Mouse (Mus musculus) midbrain, embryonic 10.5 days (tissue): ENCODE measurements around the gene Efcab12. TPM values are rescaled to one million over a fixed set of nuclear protein-coding genes. Genes with fewer than 3 reads are reported as not detected.

Experiments used
- DNase-seq: peaks from one replicate; pipeline ENCODE4 v3.0.0-alpha.2; 2017; ENCODE audit warnings: low spot score
- H3K27ac ChIP-seq: fragments of 300-500 bp; sonication (generic); replicated peaks from 2 replicates; pipeline ENCODE4 v1.5.1; 2016; ENCODE audit warnings: mild to moderate bottlenecking
- H3K27me3 ChIP-seq: fragments of 300-500 bp; sonication (generic); 2 replicates; pipeline ENCODE4 v1.6.1; 2016; ENCODE audit warnings: low read depth, mild to moderate bottlenecking; ENCODE audit not compliant: poor library complexity, severe bottlenecking
- H3K36me3 ChIP-seq: fragments of 300-500 bp; sonication (generic); 2 replicates; pipeline ENCODE4 v1.6.1; 2016; ENCODE audit warnings: mild to moderate bottlenecking, moderate library complexity
- H3K4me1 ChIP-seq: fragments of 300-500 bp; sonication (generic); 2 replicates; pipeline ENCODE4 v1.6.1; 2016
- H3K4me3 ChIP-seq: fragments of 300-500 bp; sonication (generic); 2 replicates; pipeline ENCODE4 v1.5.1; 2016; ENCODE audit warnings: mild to moderate bottlenecking, moderate library complexity
- H3K9me3 ChIP-seq: fragments of 300-500 bp; sonication (generic); replicated peaks from 2 replicates; pipeline ENCODE4 v1.6.1; 2016; ENCODE audit warnings: mild to moderate bottlenecking
- WGBS: fragments of 180-500 bp; shearing (Covaris S2); methylation state at CpG from one replicate; pipeline ENCODE4 v1.1.7; 2016; 5-methylcytosine and 5-hydroxymethylcytosine counted together
- polyA plus RNA-seq: library from polyadenylated mRNA; unstranded; fragments of >200 nt; fragmentation: Nextera tagmentation; extraction: Ambion mirVana; gene quantifications from 2 replicates; pipeline ENCODE4 v1.2.1, GENCODE M21; 2016

Gene Efcab12
- polyA plus RNA-seq, 1 experiment from 2014 or later = 1.7 TPM

GRCm38 (mm10) chr6:115804432-115805192, 33.6 kb downstream of the Efcab12 start:
- WGBS = 75% methylated on average over 10 of the region's 10 CpGs
- Histone ChIP-seq H3K4me3 (no peak overlapping the region), H3K4me1 (peaks cover 19% of the 10 kb centered on the region), H3K9me3 (no peaks in the 10 kb centered on the region), H3K27ac (no peak overlapping the region), H3K36me3 (peaks cover 82% of the 10 kb centered on the region), H3K27me3 (no peaks in the 10 kb centered on the region)
- DNase-seq = no peak

GRCm38 (mm10) chr6:115803541-115804382, 34.5 kb downstream of the Efcab12 start:
- Histone ChIP-seq H3K4me3 (no peak overlapping the region), H3K9me3 (no peaks in the 10 kb centered on the region), H3K27me3 (no peaks in the 10 kb centered on the region), H3K27ac (no peak overlapping the region), H3K36me3 (peaks cover 91% of the 10 kb centered on the region), H3K4me1 (peaks cover 19% of the 10 kb centered on the region)
- WGBS = 52% methylated on average over 16 of the region's 16 CpGs
- peak; percentile 69 for DNase-seq

GRCm38 (mm10) chr6:115801811-115802210, 36.4 kb downstream of the Efcab12 start:
- peaks cover 100% of the 10 kb centered on the region for H3K36me3 ChIP-seq
- H3K27me3 ChIP-seq = no peaks in the 10 kb centered on the region
- no peaks in the 10 kb centered on the region for H3K9me3 ChIP-seq
- WGBS = 94% methylated on average over 3 of the region's 3 CpGs
- H3K4me3 ChIP-seq = no peak overlapping the region
- H3K27ac ChIP-seq = no peak overlapping the region
- H3K4me1 ChIP-seq = peaks cover 12% of the 10 kb centered on the region
- no peak for DNase-seq

GRCm38 (mm10) chr6:115792691-115793215, 45.5 kb downstream of the Efcab12 start:
- no peak for DNase-seq
- no peaks in the 10 kb centered on the region for H3K9me3 ChIP-seq
- H3K36me3 ChIP-seq = peaks cover 100% of the 10 kb centered on the region
- WGBS = 94% methylated on average over 21 of the region's 21 CpGs
- no peaks in the 10 kb centered on the region for H3K4me1 ChIP-seq
- H3K4me3 ChIP-seq = no peak overlapping the region
- no peak overlapping the region for H3K27ac ChIP-seq
- H3K27me3 ChIP-seq = no peaks in the 10 kb centered on the region

GRCm38 (mm10) chr6:115791842-115792686, 46.1 kb downstream of the Efcab12 start:
- no peaks in the 10 kb centered on the region for H3K9me3 ChIP-seq
- no peak overlapping the region for H3K4me3 ChIP-seq
- H3K36me3 ChIP-seq = peaks cover 100% of the 10 kb centered on the region
- no peaks in the 10 kb centered on the region for H3K4me1 ChIP-seq
- WGBS = 92% methylated on average over 34 of the region's 34 CpGs
- no peak for DNase-seq
- no peaks in the 10 kb centered on the region for H3K27me3 ChIP-seq
- H3K27ac ChIP-seq = no peak overlapping the region

- whole genome bisulfite sequencing = 88% methylated on average over 10 of the region's 10 CpGs
- Histone ChIP-seq H3K27ac (no peak overlapping the region), H3K36me3 (peaks cover 100% of the 10 kb centered on the region), H3K9me3 (no peaks in the 10 kb centered on the region), H3K27me3 (no peaks in the 10 kb centered on the region), H3K4me1 (no peaks in the 10 kb centered on the region), H3K4me3 (no peak overlapping the region)
- DNase-seq = no peak
Measured at GRCm38 (mm10) chr6:115791016-115791415, 47.2 kb downstream of the Efcab12 start.

GRCm38 (mm10) chr6:115782781-115783180, 55.4 kb downstream of the Efcab12 start:
- no peak overlapping the region for H3K27ac ChIP-seq
- DNase-seq = no peak
- peaks cover 97% of the 10 kb centered on the region for H3K36me3 ChIP-seq
- WGBS = 92% methylated on average over 3 of the region's 3 CpGs
- no peaks in the 10 kb centered on the region for H3K9me3 ChIP-seq
- no peak overlapping the region for H3K4me3 ChIP-seq
- no peaks in the 10 kb centered on the region for H3K27me3 ChIP-seq
- H3K4me1 ChIP-seq = no peaks in the 10 kb centered on the region

GRCm38 (mm10) chr6:115776363-115776762, 61.8 kb downstream of the Efcab12 start:
- H3K4me1 ChIP-seq = peaks cover 31% of the 10 kb centered on the region
- H3K36me3 ChIP-seq = peaks cover 47% of the 10 kb centered on the region
- H3K4me3 ChIP-seq = peak overlapping the region; percentile 91
- H3K9me3 ChIP-seq = 0 out of 2 replicates have a peak, but pooled peaks cover 4% of the 10 kb centered on the region
- no peak for DNase-seq
- H3K27me3 ChIP-seq = no peaks in the 10 kb centered on the region
- 84% methylated on average over 9 of the region's 9 CpGs for WGBS
- peak overlapping the region; percentile 98; the same call in 1 of the 2 replicates for H3K27ac ChIP-seq

GRCm38 (mm10) chr6:115775838-115776237, 62.4 kb downstream of the Efcab12 start:
- Histone ChIP-seq H3K27me3 (no peaks in the 10 kb centered on the region), H3K27ac (peak overlapping the region; percentile 98)
- WGBS = 73% methylated on average over 3 of the region's 3 CpGs

GRCm38 (mm10) chr6:115774501-115774921, 63.7 kb downstream of the Efcab12 start, which contains the start of gene Cand2:
TSS of gene Cand2 (plus strand) at chr6:115774538.
- Histone ChIP-seq H3K9me3 (0 out of 2 replicates have a peak, but pooled peaks cover 4% of the 10 kb centered on the region), H3K27ac (peak within 1 kb of the TSS; percentile 98), H3K4me3 (peak within 1 kb of the TSS; percentile 91), H3K36me3 (peaks cover 28% of the 10 kb centered on the region), H3K27me3 (no peaks in the 10 kb centered on the region), H3K4me1 (peaks cover 31% of the 10 kb centered on the region)
- 0% methylated on average over 24 of the region's 28 CpGs for WGBS
- DNase-seq = peak; percentile 85

More at GRCm38 (mm10) chr6:115775838-115776237, 62.4 kb downstream of the Efcab12 start:
- DNase-seq = no peak
- H3K4me1 ChIP-seq = peaks cover 31% of the 10 kb centered on the region
- peak overlapping the region; percentile 91 for H3K4me3 ChIP-seq
- peaks cover 42% of the 10 kb centered on the region for H3K36me3 ChIP-seq
- 0 out of 2 replicates have a peak, but pooled peaks cover 4% of the 10 kb centered on the region for H3K9me3 ChIP-seq

GRCm38 (mm10) chr6:115773966-115774413, 64.2 kb downstream of the Efcab12 start:
- WGBS = under 1% methylated on average over 14 of the region's 14 CpGs
- peak; percentile 81 for DNase-seq
- H3K27ac ChIP-seq = peak overlapping the region; percentile 98
- 0 out of 2 replicates have a peak, but pooled peaks cover 4% of the 10 kb centered on the region for H3K9me3 ChIP-seq
- peaks cover 23% of the 10 kb centered on the region for H3K36me3 ChIP-seq
- H3K4me1 ChIP-seq = peaks cover 31% of the 10 kb centered on the region
- no peaks in the 10 kb centered on the region for H3K27me3 ChIP-seq
- H3K4me3 ChIP-seq = peak overlapping the region; percentile 91

- H3K4me1 ChIP-seq = peaks cover 31% of the 10 kb centered on the region
- WGBS = 71% methylated on average over 1 of the region's 1 CpGs
- 0 out of 2 replicates have a peak, but pooled peaks cover 4% of the 10 kb centered on the region for H3K9me3 ChIP-seq
- no peaks in the 10 kb centered on the region for H3K27me3 ChIP-seq
- H3K27ac ChIP-seq = no peak overlapping the region
- H3K36me3 ChIP-seq = peaks cover 13% of the 10 kb centered on the region
- no peak overlapping the region for H3K4me3 ChIP-seq
- no peak for DNase-seq
Measured at GRCm38 (mm10) chr6:115772604-115773003, 65.6 kb downstream of the Efcab12 start.
